Comparison of ENCODE assay signal across 18 mouse cellular contexts in genomic region chr7:107529364-107529763, GRCm38 (mm10). TPM values are rescaled to one million over a fixed set of nuclear protein-coding genes. Genes with fewer than 3 reads are reported as not detected.
DNase-seq lines count a peak whose midpoint lies in the region; ATAC-seq lines count a peak whose summit lies in the region.
"Had no signal": no experiment of that assay in that cellular context is flagged by ENCODE, and none has a peak within 500 bp of the region (broad histone marks: within the 10 kb centered on the region; RNA-seq: fewer than 3 reads in every experiment).

No protein-coding gene starts in this region.

- peak; percentile 68 for ATAC-seq in megakaryocyte progenitor cell, adult 5-6 weeks (replicated peaks; ENCODE audit: poor library complexity)
- ATAC-seq in megakaryocyte-erythroid progenitor cell, adult 5-6 weeks (replicated peaks; ENCODE audit: low FRiP score, low TSS enrichment, poor library complexity, severe bottlenecking): peak; percentile 66
- ATAC-seq: forebrain, embryonic 16.5 days had no signal

- DNase-seq in kidney, adult 18-20 months: peak; percentile 3
- DNase-seq in kidney, postnatal 14 days: no peak
- peak; percentile 2 for DNase-seq in kidney, adult 9 months
- no peak for DNase-seq in kidney, postnatal 4 days
- DNase-seq in urinary bladder, postnatal 36 days (ENCODE audit: low spot score in 2 of 2): no peak
- DNase-seq: adrenal gland, adult 2 months; adrenal gland, postnatal 10 days; adrenal gland, postnatal 25 days; cerebellum, adult 11 months; cerebellum, adult 18-20 months; cerebellum, adult 8-10 months; cerebellum, adult 9-11 months; embryo, embryonic 11 days had no signal

RNA-seq across cellular contexts. Expression of gene Olfml1, which starts 37.9 kb away (rescaled TPM):
- total RNA-seq in megakaryocyte progenitor cell, adult 5-6 weeks (2015): not detected in 2 replicates
- 0.41 TPM in 1 of 2 replicates, not detected in the other for total RNA-seq in megakaryocyte progenitor cell, adult 5-6 weeks (2017)
- not detected in 2 replicates for total RNA-seq in megakaryocyte-erythroid progenitor cell, adult 5-6 weeks (2014; fragmentation: Nextera tagmentation)
- total RNA-seq in megakaryocyte-erythroid progenitor cell, adult 5-6 weeks (2017): not detected in 2 replicates
- total RNA-seq: common myeloid progenitor, adult 5-6 weeks; MEL had no signal

Comparison
In these comparisons a context has a peak if more than half of its experiments do, and no peak if none do; other contexts are left out.
1. DNase-seq: peak in kidney, adult 18-20 months (single experiment) and kidney, adult 9 months (single experiment); none in kidney, postnatal 14 days (single experiment), kidney, postnatal 4 days (0 of 2) and urinary bladder, postnatal 36 days (0 of 2).